Mouse (Mus musculus): ENCODE measurements around the gene Cebpb. TPM values are rescaled to one million over a fixed set of nuclear protein-coding genes. Genes with fewer than 3 reads are reported as not detected.

The Cebpb gene
- total and polyA plus RNA-seq, 2 experiments from 2014 or later: 5.7 to 8.1 TPM

DNA sequence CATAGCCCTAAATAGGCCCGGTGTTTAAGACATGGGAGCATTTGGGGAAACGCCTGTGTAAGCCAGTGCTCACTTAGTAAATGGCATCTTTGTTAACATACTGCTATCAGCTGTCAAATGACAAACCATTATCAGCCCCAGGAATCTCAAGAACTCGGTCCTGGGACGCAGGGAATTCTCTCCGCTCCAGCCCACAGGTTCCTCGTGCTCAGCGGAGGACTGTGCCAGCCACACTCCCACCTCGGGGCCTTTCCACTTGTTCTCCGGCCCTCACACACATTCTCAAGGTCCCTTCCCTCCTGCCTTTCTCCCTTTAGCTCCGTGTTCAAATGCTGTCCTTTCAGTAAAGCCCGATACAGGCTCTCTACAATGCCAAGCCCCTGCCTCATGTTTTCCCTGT is 30.0 kb upstream of the Cebpb start:
- no peaks in the 10 kb centered on the region for H3K9me3 ChIP-seq (ENCODE audit: low read length)
- H3K9ac ChIP-seq (replicated peaks; ENCODE audit: low read length): no peak overlapping the region
- no peaks in the 10 kb centered on the region; the same call in 1 of the 2 replicates for H3K36me3 ChIP-seq (ENCODE audit: insufficient read depth, low read length)
- no peak overlapping the region for H3K4me3 ChIP-seq (ENCODE audit: low read length)
- no peak for TF ChIP-seq CTCF (IDR thresholded peaks at IDR 0.05; ENCODE audit: low read depth)
- DNase-seq (ENCODE audit: low spot score) (no peak), ATAC-seq (no peak)
- H3K4me2 ChIP-seq (ENCODE audit: low read depth, low read length): no peak overlapping the region
- H3K27ac ChIP-seq: no peak overlapping the region
- peaks cover 18% of the 10 kb centered on the region; the same call in 1 of the 2 replicates for H3K4me1 ChIP-seq (ENCODE audit: insufficient read depth, low read length)
- 85% methylated on average over 11 of the region's 11 CpGs for WGBS
- H3K27me3 ChIP-seq (ENCODE audit: insufficient read depth, low read length): no peaks in the 10 kb centered on the region

DNA sequence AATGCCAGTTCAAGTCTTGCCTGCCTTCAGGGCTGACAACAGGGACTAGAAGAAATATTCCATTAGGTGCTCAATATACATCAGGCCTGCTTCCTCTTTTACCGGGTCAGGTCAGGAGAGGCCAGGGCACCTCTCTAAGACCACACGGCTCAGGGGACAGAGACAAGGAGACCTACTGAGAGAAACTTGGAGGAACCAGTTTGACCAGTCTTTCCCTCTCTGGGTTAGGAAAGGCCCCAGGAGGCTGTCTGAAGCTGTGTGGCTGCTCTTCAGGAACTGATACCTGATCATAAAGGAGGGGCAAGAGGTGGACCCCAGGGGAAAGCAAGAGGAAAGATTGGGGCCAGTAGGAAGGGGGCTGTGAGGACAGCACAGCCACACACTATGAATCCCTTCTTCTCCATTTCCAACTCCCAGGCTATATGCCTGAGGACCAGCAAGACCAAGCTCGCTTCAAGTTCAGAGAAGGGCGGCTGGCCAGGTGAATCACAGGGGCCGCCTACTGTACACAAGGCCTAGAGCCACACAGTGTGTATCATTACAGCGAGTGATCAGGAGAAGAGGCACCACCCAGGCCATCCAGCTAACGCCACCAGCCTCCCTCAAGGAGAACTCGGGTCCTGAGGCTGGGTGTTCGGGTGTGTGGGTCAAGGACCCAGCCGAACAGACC is 29.4 kb upstream of the Cebpb start:
- Histone ChIP-seq H3K27ac (no peak overlapping the region), H3K9ac (replicated peaks; ENCODE audit: low read length) (peak overlapping the region; percentile 84; the same call in 1 of the 2 replicates), H3K4me2 (ENCODE audit: low read depth, low read length) (peak overlapping the region; percentile 83), H3K27me3 (ENCODE audit: insufficient read depth, low read length) (no peaks in the 10 kb centered on the region), H3K4me3 (ENCODE audit: low read length) (peak overlapping the region; percentile 72; the same call in 1 of the 2 replicates), H3K9me3 (ENCODE audit: low read length) (no peaks in the 10 kb centered on the region), H3K36me3 (ENCODE audit: insufficient read depth, low read length) (no peaks in the 10 kb centered on the region; the same call in 1 of the 2 replicates), H3K4me1 (ENCODE audit: insufficient read depth, low read length) (peaks cover 18% of the 10 kb centered on the region; the same call in 1 of the 2 replicates)
- WGBS: 76% methylated on average over 10 of the region's 10 CpGs
- ATAC-seq (no peak), DNase-seq (ENCODE audit: low spot score) (no peak)
- no peak for TF ChIP-seq CTCF (IDR thresholded peaks at IDR 0.05; ENCODE audit: low read depth)

DNA sequence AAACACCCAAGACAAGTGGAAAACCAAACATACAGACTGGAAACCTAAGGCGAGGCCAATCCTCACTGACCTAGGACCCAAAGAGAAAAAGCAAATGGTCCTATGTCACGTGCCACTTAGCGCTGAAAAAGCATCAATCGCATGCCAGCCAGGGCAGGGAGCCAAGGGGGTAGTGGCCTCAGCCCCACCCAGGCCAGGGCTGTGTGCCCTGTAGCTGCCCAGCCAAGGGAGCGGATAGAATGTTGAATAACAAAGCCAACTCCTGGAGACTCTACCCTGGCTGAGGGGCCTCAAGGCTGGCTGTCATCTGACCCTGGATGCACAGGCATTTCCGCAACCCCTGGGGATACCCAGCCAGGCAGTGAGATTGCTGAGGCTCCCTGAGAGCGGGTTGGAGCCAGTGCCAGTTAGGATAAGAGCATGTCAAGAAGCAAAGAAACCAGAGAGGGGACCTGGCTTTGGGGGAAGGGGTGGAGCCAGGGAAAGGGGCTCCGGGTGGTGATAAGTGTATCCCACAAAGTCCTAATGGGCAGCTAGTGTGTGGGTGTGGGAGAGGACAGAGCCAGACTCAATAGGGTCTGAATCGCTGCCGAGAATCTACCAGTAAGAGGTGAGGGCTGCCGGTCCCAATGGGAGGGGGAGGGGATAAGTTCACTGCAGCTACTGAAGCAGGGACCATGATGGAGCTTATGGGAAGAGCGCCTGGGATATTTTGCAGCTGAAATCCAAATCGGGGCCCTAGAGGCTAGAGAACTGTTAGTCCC is 28.7 kb upstream of the Cebpb start:
- WGBS: 13% methylated on average over 13 of the region's 13 CpGs
- no peaks in the 10 kb centered on the region for H3K9me3 ChIP-seq (ENCODE audit: low read length)
- DNase-seq (ENCODE audit: low spot score) (peak; percentile 53), ATAC-seq (no peak)
- no peaks in the 10 kb centered on the region for H3K36me3 ChIP-seq (ENCODE audit: insufficient read depth, low read length)
- peaks cover 18% of the 10 kb centered on the region; the same call in 1 of the 2 replicates for H3K4me1 ChIP-seq (ENCODE audit: insufficient read depth, low read length)
- no peaks in the 10 kb centered on the region for H3K27me3 ChIP-seq (ENCODE audit: insufficient read depth, low read length)
- peak overlapping the region; percentile 5; the same call in 1 of the 2 replicates for H3K27ac ChIP-seq
- peak overlapping the region; percentile 84 for H3K9ac ChIP-seq (replicated peaks; ENCODE audit: low read length)
- no peak for TF ChIP-seq CTCF (IDR thresholded peaks at IDR 0.05; ENCODE audit: low read depth)
- peak overlapping the region; percentile 83 for H3K4me2 ChIP-seq (ENCODE audit: low read depth, low read length)
- peak overlapping the region; percentile 72 for H3K4me3 ChIP-seq (ENCODE audit: low read length)

- peak overlapping the region; percentile 72 for H3K4me3 ChIP-seq (ENCODE audit: low read length)
- H3K4me1 ChIP-seq (ENCODE audit: insufficient read depth, low read length): peaks cover 18% of the 10 kb centered on the region; the same call in 1 of the 2 replicates
- H3K9ac ChIP-seq (replicated peaks; ENCODE audit: low read length): peak overlapping the region; percentile 84
- ATAC-seq (0 out of 2 replicates have a peak, but pooled peaks have one; percentile 13), DNase-seq (ENCODE audit: low spot score) (peak; percentile 56)
- H3K9me3 ChIP-seq (ENCODE audit: low read length): no peaks in the 10 kb centered on the region
- no peaks in the 10 kb centered on the region for H3K27me3 ChIP-seq (ENCODE audit: insufficient read depth, low read length)
- 2% methylated on average over 12 of the region's 12 CpGs for WGBS
- TF ChIP-seq CTCF (IDR thresholded peaks at IDR 0.05; ENCODE audit: low read depth): no peak
- peak overlapping the region; percentile 83 for H3K4me2 ChIP-seq (ENCODE audit: low read depth, low read length)
- peak overlapping the region; percentile 5; the same call in 1 of the 2 replicates for H3K27ac ChIP-seq
- H3K36me3 ChIP-seq (ENCODE audit: insufficient read depth, low read length): no peaks in the 10 kb centered on the region
Measured at GRCm38 (mm10) chr2:167660611-167660971, 28.1 kb upstream of the Cebpb start.

DNA sequence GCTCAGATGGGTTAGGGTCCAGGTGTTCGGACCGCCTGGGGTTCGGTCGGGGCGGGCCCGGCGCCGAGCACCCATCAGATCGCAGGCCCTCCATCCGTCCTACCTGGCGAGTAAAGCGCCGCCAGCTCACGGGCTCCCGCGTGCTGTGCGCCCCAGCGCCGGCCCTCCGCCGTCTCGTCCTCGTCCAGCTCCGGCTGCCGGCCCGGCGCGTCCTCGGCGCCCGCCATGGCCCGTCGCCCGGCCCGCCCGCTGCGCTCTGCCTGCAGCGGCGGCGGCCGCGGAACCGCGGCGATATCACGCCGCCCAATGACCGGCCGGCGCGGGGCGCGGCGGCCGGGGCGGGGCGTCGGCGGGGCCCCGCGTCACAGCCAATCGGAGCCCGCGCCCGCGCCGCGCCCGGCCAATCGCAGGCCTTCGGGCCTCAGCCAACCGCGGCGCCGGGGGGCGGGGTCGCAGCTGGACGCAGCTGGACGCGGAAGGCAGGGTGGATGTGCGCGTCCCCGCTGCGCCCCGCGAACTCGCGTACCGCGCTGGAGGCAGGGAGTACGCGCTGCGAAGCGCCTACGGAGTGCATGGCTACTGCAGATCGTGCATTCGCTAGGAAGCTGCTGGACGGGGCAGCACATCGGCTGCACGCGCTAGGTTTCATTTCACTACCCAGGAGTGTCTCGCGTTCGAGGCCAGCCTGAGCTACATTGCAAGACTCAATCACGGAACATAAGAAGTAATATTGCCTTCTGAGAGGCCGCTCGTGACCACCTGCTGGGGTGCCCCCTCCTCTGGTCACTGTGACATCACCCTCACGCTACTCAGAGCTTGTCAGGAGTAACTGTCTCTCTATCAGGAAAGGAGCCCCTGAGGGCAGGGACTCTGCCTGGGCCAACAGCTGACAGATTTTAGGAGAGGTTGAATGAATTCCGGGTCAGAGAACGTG is 27.2 kb upstream of the Cebpb start, which contains the start of gene Gm20431:
Gene Gm20431 (minus strand): TSS at position 227 of the 934 bp plus-strand sequence.
- Histone ChIP-seq H3K9ac (replicated peaks; ENCODE audit: low read length) (peak within 1 kb of the TSS; percentile 84), H3K27me3 (ENCODE audit: insufficient read depth, low read length) (no peaks in the 10 kb centered on the region), H3K9me3 (ENCODE audit: low read length) (no peaks in the 10 kb centered on the region), H3K4me1 (ENCODE audit: insufficient read depth, low read length) (peaks cover 18% of the 10 kb centered on the region; the same call in 1 of the 2 replicates), H3K4me2 (ENCODE audit: low read depth, low read length) (peak within 1 kb of the TSS; percentile 83), H3K27ac (peak within 1 kb of the TSS; percentile 72), H3K36me3 (ENCODE audit: insufficient read depth, low read length) (no peaks in the 10 kb centered on the region), H3K4me3 (ENCODE audit: low read length) (peak within 1 kb of the TSS; percentile 72)
- peak; percentile 94 for ATAC-seq
- DNase-seq (ENCODE audit: low spot score): peak; percentile 97
- under 1% methylated on average over 83 of the region's 110 CpGs for WGBS
- TF ChIP-seq CTCF (IDR thresholded peaks at IDR 0.05; ENCODE audit: low read depth): no peak

GRCm38 (mm10) chr2:167662713-167663112 is 26.0 kb upstream of the Cebpb start:
- Histone ChIP-seq H3K4me1 (ENCODE audit: insufficient read depth, low read length) (peaks cover 18% of the 10 kb centered on the region; the same call in 1 of the 2 replicates), H3K27me3 (ENCODE audit: insufficient read depth, low read length) (no peaks in the 10 kb centered on the region), H3K4me3 (ENCODE audit: low read length) (no peak overlapping the region), H3K9me3 (ENCODE audit: low read length) (no peaks in the 10 kb centered on the region), H3K9ac (replicated peaks; ENCODE audit: low read length) (no peak overlapping the region), H3K4me2 (ENCODE audit: low read depth, low read length) (no peak overlapping the region), H3K27ac (no peak overlapping the region), H3K36me3 (ENCODE audit: insufficient read depth, low read length) (no peaks in the 10 kb centered on the region)
- DNase-seq (ENCODE audit: low spot score): no peak
- no peak for TF ChIP-seq CTCF (IDR thresholded peaks at IDR 0.05; ENCODE audit: low read depth)
- ATAC-seq: no peak
- 55% methylated on average over 6 of the region's 6 CpGs for WGBS

Measured in hindbrain, postnatal 0 days (tissue).